Mouse (Mus musculus): ENCODE measurements around the gene Ak1.
A peak's percentile ranks its signal among the peaks of the same experiment; 100 is the strongest.

Ak1 gene

GRCm38 (mm10) chr2:32654743-32655393 lies 33.3 kb downstream of the Ak1 start:
- no peak for DNase-seq (ENCODE audit: low read depth, low spot score)

- no peak for DNase-seq (ENCODE audit: low read depth, low spot score)
Measured at GRCm38 (mm10) chr2:32655394-32655744, 33.8 kb downstream of the Ak1 start.

GRCm38 (mm10) chr2:32655826-32656225 lies 34.3 kb downstream of the Ak1 start:
- peak; percentile 83 for DNase-seq (ENCODE audit: low read depth, low spot score)

DNA sequence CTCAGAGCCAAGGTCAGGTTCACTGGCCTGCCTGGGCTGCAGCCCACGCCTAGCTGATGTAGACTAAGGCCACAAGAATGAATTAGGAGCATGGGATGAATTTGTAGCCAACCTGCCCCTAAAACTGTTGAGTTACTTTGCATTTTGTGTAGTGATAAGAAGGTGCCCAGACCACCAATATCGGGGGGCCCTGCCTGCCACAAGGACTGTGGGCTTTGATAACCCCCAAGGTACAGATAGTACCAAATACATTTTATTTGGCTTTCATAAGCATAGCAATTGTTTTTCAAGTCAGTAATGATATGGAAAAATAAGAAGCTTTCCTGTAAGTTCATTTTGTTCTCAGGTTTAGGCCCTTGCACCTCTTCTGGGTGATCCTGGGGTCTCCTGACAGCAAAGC lies 37.3 kb downstream of the Ak1 start:
- no peak for DNase-seq (ENCODE audit: low read depth, low spot score)

DNA sequence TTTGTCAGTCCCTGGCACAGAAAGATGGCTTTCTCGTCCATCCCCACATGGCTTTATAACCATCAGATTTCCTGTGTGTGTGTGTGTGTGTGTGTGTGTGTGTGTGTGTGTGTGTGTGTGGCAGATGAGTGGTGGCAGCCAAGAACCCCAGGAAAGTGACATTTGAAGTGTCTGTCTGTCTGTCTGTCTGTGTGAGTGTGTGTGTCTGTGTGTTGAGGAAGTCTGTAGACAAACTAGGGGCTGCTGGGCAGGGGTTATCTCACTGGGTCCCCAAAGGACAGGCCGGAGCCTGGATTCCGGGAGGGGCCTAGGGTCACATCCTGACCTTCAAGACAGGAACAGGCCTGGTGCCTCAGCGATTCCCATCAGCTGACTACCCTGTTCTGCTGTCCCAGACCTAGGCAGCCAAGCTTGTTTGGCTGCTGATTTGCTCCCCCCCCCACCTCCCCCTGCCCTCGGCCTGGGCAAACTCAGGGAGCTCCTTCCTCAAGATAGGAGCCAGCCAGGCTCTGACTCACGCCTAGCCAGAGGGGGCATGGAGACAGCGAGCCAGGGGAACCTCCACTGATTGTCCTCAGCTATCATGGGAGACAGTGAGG lies 40.0 kb downstream of the Ak1 start:
- no peak for DNase-seq (ENCODE audit: low read depth, low spot score)

DNA sequence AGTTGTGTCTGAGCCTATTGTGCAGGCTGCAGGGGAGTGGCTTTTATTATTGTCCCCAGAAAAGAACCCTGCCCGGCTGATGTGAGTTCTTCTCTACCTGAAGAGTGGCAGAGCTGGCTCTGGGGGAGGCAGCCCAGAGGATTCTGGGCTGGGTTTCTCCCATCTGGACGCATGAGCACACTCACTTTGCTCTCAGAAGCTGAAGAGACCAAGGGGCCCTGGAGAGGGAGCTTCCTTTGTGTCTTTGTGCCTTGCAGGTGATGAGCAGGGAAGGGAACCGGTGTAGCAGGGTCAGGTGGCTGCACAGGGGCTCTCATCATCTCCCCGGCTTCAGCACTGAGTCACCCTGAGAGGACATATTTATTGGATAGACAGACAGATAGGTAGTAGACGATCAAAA lies 40.7 kb downstream of the Ak1 start:
- no peak for DNase-seq (ENCODE audit: low read depth, low spot score)

- no peak for DNase-seq (ENCODE audit: low read depth, low spot score)
Measured at GRCm38 (mm10) chr2:32665345-32665744, 43.8 kb downstream of the Ak1 start.

- DNase-seq (ENCODE audit: low read depth, low spot score) = no peak
Measured at GRCm38 (mm10) chr2:32665853-32666252, 44.3 kb downstream of the Ak1 start.

GRCm38 (mm10) chr2:32667775-32668174 lies 46.2 kb downstream of the Ak1 start:
- DNase-seq (ENCODE audit: low read depth, low spot score) = no peak

GRCm38 (mm10) chr2:32668176-32668575 lies 46.6 kb downstream of the Ak1 start:
- no peak for DNase-seq (ENCODE audit: low read depth, low spot score)

DNA sequence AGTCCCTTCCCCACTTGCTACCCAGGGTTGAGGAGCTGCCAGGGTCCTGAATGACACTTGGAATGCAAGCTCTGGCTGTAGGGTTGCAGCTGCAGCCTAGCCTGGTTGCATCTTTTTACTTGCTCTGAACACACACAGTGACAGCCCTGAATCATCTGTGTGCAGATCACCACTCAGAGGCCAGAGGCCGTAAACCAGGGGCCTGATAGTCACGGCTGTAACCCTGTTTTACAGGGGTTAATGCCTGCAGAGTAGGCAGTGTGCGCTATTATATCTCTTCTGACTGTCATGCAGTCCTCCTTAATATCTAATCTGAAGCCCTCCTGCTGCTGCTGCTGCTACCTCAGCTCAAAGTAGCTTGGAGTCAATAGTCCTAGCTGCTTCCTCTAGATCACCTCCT lies 48.3 kb downstream of the Ak1 start:
- no peak for DNase-seq (ENCODE audit: low read depth, low spot score)

DNA sequence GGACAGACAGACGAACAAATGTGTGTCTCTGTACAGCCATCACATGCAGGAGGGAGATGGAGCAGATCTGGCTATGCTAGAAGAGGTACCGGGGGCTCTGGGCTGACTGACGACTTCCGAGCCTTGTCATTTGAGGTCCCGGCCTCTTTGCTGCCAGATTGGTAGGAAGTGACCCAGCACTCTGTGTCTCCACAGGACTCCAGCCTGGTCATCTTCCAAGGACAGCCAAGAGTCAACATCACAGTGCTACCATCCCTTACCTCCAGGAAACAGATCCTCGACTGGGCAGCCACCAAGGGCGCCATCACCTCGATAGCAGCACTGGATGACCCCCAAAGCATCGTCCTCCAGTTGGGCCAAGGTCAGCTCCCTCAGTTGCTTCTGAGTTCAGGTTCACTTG lies 49.6 kb downstream of the Ak1 start:
- DNase-seq (ENCODE audit: low read depth, low spot score) = no peak

DNA sequence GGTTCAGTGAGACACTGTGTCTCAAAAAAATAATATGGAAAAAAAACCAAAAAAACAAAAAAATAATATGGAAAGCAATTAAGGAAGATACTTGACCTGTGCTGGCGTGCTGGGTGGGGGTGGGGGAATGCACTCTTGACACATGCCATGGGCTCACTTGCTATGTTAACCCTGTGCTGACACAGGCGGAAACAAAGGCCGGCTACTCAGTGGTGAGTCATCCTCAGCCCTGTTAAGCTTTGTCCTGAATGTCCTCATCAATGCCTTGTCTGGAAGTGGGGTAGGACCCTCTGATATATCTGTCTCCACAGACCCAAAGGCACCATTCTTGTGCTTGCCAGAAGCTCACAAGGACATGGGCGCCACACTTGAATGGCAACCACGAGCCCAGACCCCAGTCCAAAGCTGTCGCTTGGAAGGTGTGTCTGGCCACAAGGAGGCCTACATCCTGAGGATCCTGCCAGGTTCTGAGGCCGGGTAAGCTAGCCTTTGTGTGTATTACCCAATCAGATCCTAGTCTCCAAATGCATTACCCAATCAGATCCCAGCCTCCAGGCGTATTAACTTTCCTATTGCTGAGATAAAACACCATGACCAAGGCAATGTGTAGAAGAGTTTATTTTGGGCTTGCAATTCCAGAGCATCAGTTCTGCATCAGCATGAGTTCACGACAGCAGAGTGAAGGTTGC lies 50.5 kb downstream of the Ak1 start:
- DNase-seq (ENCODE audit: low read depth, low spot score) = no peak

DNA sequence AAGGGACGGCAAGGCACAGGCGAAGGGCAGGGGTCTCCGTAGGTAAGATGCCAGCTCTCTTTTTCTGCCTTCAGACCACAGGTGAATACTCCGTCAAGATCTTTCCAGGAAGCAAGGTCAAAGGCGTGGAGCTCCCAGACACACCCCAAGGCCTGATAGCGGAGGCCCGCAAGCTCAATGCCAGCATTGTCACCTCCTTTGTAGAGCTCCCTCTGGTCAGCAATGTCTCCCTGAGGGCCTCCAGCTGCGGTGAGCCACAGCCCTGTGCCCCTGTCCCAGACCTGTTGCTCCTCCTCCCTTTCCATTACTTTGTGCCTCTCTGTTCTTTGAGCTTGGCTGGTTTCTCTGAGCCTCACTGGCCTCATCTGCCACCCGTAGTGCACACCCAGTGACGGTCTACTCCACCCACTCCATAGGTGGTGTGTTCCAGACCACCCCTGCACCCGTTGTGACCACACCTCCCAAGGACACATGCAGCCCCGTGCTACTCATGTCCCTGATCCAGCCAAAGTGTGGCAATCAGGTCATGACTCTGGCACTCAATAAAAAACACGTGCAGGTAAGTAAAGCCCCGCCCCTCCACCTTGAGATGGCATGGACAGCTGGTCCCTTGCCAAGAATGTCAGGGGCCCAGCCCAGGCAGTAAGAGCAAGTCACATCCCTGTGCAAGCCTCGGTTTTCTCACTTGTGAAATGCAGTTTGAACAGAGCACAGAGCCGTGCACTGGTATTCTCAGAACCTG lies 51.8 kb downstream of the Ak1 start:
- DNase-seq (ENCODE audit: low read depth, low spot score) = no peak

DNA sequence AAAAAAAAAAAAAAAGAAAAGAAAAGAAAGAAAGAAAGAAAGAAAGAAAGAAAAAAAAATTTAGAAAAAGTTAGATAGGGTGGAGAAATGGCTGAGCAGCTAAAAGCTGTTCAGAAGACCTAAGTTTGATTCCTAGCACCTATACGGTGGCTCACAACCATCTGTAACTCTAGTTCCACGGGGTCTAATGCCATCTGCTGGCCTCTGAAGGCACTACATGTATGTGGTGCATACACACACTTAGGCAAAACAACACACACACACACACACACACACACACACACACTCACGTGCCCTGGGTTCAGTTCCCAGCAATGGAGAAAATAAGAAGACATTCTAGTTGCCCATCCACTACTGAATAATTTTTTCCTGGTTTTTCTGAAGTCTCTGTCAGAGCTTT lies 55.3 kb downstream of the Ak1 start:
- no peak for DNase-seq (ENCODE audit: low read depth, low spot score)

DNA sequence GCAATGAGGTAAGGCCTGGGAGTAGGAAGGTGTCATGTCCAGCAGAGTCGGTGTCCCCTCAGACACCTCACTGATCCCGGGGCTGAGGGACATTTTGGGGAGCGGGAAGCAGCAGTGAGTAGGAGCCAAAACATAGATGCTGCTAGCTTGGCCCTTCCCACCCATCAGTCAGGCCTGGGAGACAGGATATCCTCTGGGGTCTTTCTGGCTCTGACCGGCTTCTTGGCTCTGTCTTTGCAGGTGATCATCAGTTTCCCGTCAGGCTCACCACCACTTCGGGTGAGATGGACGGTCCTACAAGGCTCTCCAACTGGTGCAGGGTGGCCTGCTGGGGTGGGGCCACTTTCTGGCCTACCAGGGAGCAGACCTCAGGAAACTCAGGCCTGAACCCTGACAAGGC lies 56.1 kb downstream of the Ak1 start:
- DNase-seq (ENCODE audit: low read depth, low spot score) = no peak

DNA sequence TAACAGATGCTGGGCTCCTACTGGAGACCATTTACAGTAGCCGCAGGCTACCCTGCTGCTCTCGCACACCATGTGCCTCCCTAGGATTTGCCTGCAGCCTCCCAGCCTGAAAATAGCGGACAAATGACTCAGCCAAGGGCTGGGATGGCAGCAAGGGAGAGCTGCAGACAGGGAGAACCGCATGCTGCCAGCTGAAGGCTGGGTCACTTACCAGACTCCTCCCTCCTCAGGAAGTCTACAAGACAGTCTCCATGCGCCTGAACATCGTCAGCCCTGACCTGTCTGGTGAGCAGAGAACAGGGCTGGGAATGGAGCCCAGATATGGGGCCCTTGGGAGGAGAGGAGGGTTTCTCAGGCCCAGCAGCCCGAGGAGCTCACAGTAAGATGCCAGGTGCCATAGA lies 58.5 kb downstream of the Ak1 start:
- no peak for DNase-seq (ENCODE audit: low read depth, low spot score)

GRCm38 (mm10) chr2:32680961-32681650 lies 59.5 kb downstream of the Ak1 start:
- no peak for DNase-seq (ENCODE audit: low read depth, low spot score)

- no peak for DNase-seq (ENCODE audit: low read depth, low spot score)
Measured at GRCm38 (mm10) chr2:32681754-32682153, 60.2 kb downstream of the Ak1 start.

- no peak for DNase-seq (ENCODE audit: low read depth, low spot score)
Measured at GRCm38 (mm10) chr2:32682721-32683417, 61.3 kb downstream of the Ak1 start.

DNA sequence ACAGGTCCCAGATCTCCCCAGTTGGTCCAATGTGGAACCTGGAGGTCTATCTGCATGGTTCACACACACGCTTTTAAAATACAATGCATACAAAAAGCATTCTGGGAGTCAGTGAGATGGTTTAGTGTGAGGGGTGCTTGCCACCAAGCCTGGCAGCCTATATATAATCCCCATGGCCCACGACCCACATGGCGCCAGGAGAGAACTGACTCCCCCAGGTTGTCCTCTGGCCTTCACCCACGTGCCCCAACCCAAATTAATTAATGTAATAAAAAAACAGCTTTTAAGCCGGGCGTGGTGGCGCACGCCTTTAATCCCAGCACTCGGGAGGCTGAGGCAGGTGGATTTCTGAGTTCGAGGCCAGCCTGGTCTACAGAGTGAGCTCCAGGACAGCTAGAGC lies 62.1 kb downstream of the Ak1 start:
- DNase-seq (ENCODE audit: low read depth, low spot score) = no peak
